Mouse (Mus musculus) gastrocnemius, adult 18-20 months (tissue): Measurements from ENCODE around the gene Lrrc45. TPM values are rescaled to one million over a fixed set of nuclear protein-coding genes. Genes with fewer than 3 reads are reported as not detected.
"Not testable (repeated sequence)": the region's sequence is repeated elsewhere in the genome, so short reads cannot be mapped to it uniquely, and the experiment has no call there.

Experiments used
- DNase-seq: peaks from one replicate; pipeline ENCODE4 v3.0.0; 2021; ENCODE audit warnings: low spot score
- total RNA-seq, 2 experiments: library from RNA; stranded (reverse); gene quantifications; 2 replicates each; pipeline ENCODE4 v1.2.3; 2021

Gene Lrrc45
- total RNA-seq, 2 experiments from 2014 or later, result 2.3 to 3.0 TPM

DNA sequence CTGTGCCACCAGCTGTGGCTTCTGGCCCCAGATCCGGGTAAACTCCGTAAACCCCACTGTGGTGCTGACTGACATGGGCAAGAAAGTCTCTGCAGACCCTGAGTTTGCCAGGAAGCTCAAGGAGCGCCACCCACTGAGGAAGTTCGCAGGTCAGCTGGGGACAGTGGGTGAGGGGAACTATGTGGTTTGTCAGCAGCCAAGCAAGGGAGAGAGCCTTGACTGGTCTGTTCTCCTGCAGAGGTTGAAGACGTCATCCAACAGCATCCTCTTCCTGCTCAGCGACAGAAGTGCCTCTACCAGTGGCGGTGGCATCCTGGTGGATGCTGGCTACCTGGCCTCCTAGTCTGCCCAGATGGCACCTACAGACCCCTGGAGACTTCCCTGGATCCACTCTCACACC, 53.3 kb downstream of the Lrrc45 start:
- DNase-seq, result not testable (repeated sequence)

DNA sequence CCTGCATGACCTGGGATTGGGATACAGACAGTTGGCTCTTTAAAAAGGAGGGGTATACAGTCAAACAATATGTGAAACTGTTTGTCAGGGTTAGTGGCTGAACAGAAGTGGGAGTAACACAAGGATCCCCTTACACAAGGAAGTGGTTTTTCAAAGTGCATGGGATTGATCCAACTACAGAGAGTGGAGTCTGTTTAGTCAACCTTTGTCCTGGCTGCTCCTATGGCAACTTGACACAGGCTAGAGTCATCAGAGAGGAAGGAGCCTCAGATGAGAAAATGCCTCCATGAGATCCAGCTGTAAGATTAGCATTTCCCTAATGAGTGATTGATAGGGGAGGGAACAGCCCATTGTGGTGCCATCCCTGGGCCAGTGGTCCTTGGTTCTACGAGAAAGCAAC, 54.5 kb downstream of the Lrrc45 start:
- no peak for DNase-seq

Other genes starting within 250 kb of the Lrrc45 start
- gene Arl16, start 246.3 kb upstream of the Lrrc45 start, total RNA-seq, result 1 to 10 TPM; 4.3 to 6.2 TPM
- 100 to 1,000 TPM; 130 to 136 TPM for gene Mrpl12, start 229.3 kb upstream of the Lrrc45 start, total RNA-seq
- 1 to 10 TPM; 3.3 to 4.5 TPM for gene Slc25a10, start 222.1 kb upstream of the Lrrc45 start, total RNA-seq
- gene Gcgr, start 183.2 kb upstream of the Lrrc45 start, total RNA-seq, result under 1 TPM in 1 of 2 experiments, not detected in 1; 0.45 TPM
- gene Mcrip1, start 164.2 kb upstream of the Lrrc45 start, total RNA-seq, result 10 to 100 TPM; 18.4 to 22.7 TPM
- gene Ppp1r27, start 162.8 kb upstream of the Lrrc45 start, total RNA-seq, result 100 to 1,000 TPM; 140 to 577 TPM
- gene P4hb, start 140.7 kb upstream of the Lrrc45 start, total RNA-seq, result 100 to 1,000 TPM; 188 to 221 TPM
- gene Arhgdia, start 132.3 kb upstream of the Lrrc45 start, total RNA-seq, result 10 to 100 TPM; 71.0 to 89.8 TPM
- gene Alyref, start 115.6 kb upstream of the Lrrc45 start, total RNA-seq, result 10 to 100 TPM; 42.8 to 48.6 TPM
- gene Anapc11, start 115.5 kb upstream of the Lrrc45 start, total RNA-seq, result 10 to 100 TPM; 45.9 to 52.1 TPM
- not detected for gene Npb, start 105.4 kb upstream of the Lrrc45 start, total RNA-seq
- gene Pcyt2, start 96.0 kb upstream of the Lrrc45 start, total RNA-seq, result 10 to 100 TPM; 26.1 to 27.7 TPM
- 1 to 10 TPM; 3.6 to 4.2 TPM for gene Sirt7, start 88.7 kb upstream of the Lrrc45 start, total RNA-seq
- gene Mafg, start 80.3 kb upstream of the Lrrc45 start, total RNA-seq, result 10 to 100 TPM; 50.2 to 58.8 TPM
- gene Pycr1, start 70.2 kb upstream of the Lrrc45 start, total RNA-seq, result 1 to 10 TPM; 2.8 to 3.2 TPM
- gene Myadml2, start 65.8 kb upstream of the Lrrc45 start, total RNA-seq, result 100 to 1,000 TPM; 124 to 137 TPM
- not detected for gene Notum, start 52.8 kb upstream of the Lrrc45 start, total RNA-seq
- gene Aspscr1, start 41.0 kb upstream of the Lrrc45 start, total RNA-seq, result 10 to 100 TPM; 31.1 to 33.4 TPM
- 10 to 100 TPM; 24.2 to 32.0 TPM for gene Cenpx, start 187 bp upstream of the Lrrc45 start, total RNA-seq
- gene Rac3, start 7.5 kb downstream of the Lrrc45 start, total RNA-seq, result 1 to 10 TPM in 1 of 2 experiments, under 1 TPM in 1; 0.95 to 1.3 TPM
- gene Dcxr, start 13.4 kb downstream of the Lrrc45 start, total RNA-seq, result 1 to 10 TPM; 8.2 to 9.6 TPM
- 10 to 100 TPM; 11.6 to 16.9 TPM for gene Cbr2, start 18.2 kb downstream of the Lrrc45 start, total RNA-seq
- gene Hmga1b, start 48.9 kb downstream of the Lrrc45 start, total RNA-seq, result 10 to 100 TPM; 20.4 to 22.2 TPM
- gene Rfng, start 70.3 kb downstream of the Lrrc45 start, total RNA-seq, result 10 to 100 TPM; 12.6 to 13.0 TPM
- gene Gps1, start 70.3 kb downstream of the Lrrc45 start, total RNA-seq, result 10 to 100 TPM; 62.5 to 63.3 TPM
- gene Dus1l, start 82.5 kb downstream of the Lrrc45 start, total RNA-seq, result 10 to 100 TPM; 27.6 to 28.6 TPM
- gene Fasn, start 110.6 kb downstream of the Lrrc45 start, total RNA-seq, result 10 to 100 TPM; 11.4 to 17.1 TPM
- gene Ccdc57, start 218.9 kb downstream of the Lrrc45 start, total RNA-seq, result 1 to 10 TPM; 3.0 to 3.5 TPM
- 100 to 1,000 TPM; 257 to 298 TPM for gene Slc16a3, start 234.6 kb downstream of the Lrrc45 start, total RNA-seq